Mouse (Mus musculus): ENCODE measurements around the gene Mllt3. TPM values are rescaled to one million over a fixed set of nuclear protein-coding genes. Genes with fewer than 3 reads are reported as not detected.
A peak's percentile ranks its signal among the peaks of the same experiment; 100 is the strongest.

Gene Mllt3
- polyA plus RNA-seq, 1 experiment from 2014 or later = 73.6 TPM

DNA sequence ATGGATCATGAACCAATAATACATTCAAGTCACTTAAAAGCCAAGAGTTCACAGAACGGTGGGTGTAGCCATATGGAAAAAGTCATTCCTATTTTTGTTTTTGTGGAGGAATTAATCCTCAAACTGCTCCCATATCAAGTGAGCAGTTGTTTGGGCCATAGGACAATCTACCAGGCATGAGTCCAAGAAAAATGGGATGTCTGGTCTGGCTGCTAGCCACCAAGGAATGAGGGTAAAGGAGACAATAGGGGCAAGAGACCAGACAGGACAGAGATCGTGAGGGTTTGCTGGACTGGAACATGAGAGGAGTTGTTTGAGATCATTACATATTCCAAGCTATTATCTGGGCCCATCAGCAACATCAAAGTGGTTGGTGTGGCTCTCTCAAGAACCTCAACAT is 96.8 kb downstream of the Mllt3 start:
- ATAC-seq (ENCODE audit: low read depth) = no peak
- 67% methylated on average over 2 of the region's 2 CpGs for WGBS

DNA sequence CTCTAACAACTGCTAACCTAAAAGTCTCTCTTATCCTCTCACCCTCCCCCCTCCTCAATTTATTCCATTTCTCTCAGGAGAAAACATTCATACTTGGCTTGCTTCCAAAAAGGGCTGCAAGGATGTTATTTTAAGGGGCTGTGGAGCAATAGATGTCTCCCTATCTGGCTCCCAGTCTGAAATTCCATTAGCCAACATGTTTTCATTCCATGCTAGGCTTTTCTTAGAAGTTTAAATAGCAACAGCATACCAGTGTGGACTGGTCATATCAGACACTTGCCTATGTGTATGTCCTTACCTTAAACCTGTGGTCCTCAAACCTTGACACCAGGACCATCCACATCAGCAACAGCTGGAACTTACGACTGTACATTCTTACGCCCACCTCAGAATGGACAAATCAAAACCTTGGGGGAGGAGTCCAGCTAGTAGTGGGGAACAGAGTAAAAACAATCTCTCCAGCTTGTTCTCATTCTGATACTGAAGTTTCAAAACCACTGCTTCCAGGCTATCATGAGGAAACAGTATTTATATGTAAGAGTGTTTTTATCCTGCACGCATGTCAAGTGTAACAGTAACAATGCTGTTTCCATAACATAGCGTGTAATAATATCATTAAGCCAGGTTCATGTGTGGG is 99.3 kb downstream of the Mllt3 start:
- Histone ChIP-seq H3K9ac (no peak overlapping the region), H3K4me1 (replicated peaks) (peaks cover 31% of the 10 kb centered on the region), H3K9me3 (no peaks in the 10 kb centered on the region), H3K36me3 (no peaks in the 10 kb centered on the region), H3K27ac (replicated peaks) (no peak overlapping the region; the same call in 1 of the 2 replicates), H3K4me2 (no peak overlapping the region), H3K4me3 (no peak overlapping the region), H3K27me3 (no peaks in the 10 kb centered on the region)
- ATAC-seq (ENCODE audit: low read depth) = no peak
- 84% methylated on average over 4 of the region's 4 CpGs for WGBS

More for the DNA sequence above, 96.8 kb downstream of the Mllt3 start:
- Histone ChIP-seq H3K27ac (replicated peaks) (no peak overlapping the region), H3K36me3 (no peaks in the 10 kb centered on the region), H3K27me3 (no peaks in the 10 kb centered on the region), H3K9me3 (no peaks in the 10 kb centered on the region), H3K4me2 (no peak overlapping the region), H3K4me1 (replicated peaks) (peaks cover 29% of the 10 kb centered on the region), H3K4me3 (no peak overlapping the region), H3K9ac (no peak overlapping the region)

DNA sequence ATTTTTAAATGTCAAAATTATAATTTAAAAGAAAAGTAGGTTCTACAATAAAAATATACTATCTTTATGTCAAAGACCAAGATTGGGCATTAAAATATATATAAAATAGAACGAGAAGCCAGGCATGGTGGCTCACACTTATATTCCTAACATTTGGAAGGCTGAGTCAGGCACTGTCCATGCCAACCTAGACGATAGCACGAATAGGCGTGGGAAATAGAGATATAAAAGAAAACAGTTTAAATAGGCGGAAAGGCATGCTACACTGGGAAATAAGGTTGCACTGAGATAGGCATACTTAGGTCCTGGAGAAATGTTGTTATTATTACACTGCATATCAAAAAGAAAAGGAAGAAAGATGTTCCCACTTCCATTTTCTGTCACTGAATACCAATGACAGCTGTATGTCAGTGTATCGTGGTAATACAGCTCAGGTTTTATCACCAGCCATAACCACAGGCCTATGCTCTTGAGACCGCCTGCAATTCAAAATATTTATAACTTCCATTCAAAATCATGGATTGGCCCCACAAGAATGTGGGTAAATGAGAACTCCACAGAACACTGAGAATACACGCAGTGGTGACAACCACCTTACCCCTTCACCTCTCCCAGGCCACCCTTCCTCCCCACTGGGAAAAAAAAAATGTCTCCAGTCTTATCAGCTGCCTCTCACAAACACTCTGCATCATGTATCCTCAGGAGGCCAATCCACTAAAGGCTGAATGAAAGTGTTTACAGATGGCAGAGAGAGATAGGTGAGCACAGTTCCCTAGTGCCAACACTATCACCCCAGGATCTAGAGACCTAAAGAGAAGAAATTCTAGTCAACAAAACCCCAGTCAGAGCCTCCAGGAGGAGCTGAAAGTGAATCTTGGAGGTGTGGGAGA is 102.6 kb downstream of the Mllt3 start:
- H3K4me2 ChIP-seq = no peak overlapping the region

DNA sequence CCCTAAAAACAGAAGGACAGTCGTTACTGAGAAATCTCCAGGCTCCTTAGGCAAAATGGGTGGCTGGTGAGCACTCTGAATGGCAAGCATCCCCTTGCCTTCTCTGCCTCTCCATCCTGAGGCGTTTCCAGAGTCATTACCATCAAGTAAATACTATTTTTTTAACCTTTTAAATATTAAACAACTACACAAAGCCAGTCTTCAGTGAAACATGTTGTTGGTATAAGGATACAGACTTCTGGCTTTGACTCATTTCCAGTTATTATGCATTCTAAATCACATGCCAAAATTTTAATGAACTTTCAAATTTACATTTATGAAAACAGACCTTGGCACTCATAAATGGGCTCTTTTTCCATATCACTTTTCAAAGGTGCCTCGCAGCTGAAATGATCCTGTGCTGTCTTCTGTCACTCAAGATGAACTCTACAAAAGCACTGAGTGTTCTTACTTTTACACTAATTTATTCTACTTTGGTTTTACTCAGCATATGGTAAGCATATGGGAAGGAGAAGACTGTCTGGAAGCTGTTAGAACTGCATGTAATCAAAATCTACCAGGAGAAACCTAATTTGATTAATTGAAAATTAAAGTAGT is 104.5 kb downstream of the Mllt3 start:
- H3K9ac ChIP-seq = no peak overlapping the region
- 74% methylated on average over 3 of the region's 3 CpGs for WGBS
- no peaks in the 10 kb centered on the region for H3K9me3 ChIP-seq
- peaks cover 14% of the 10 kb centered on the region for H3K4me1 ChIP-seq (replicated peaks)
- H3K36me3 ChIP-seq = 0 out of 2 replicates have a peak, but pooled peaks cover 8% of the 10 kb centered on the region
- no peak overlapping the region for H3K4me3 ChIP-seq
- H3K27me3 ChIP-seq = no peaks in the 10 kb centered on the region
- ATAC-seq (ENCODE audit: low read depth) = no peak
- no peak overlapping the region for H3K27ac ChIP-seq (replicated peaks)
- H3K4me2 ChIP-seq = no peak overlapping the region

More for the DNA sequence above, 102.6 kb downstream of the Mllt3 start:
- peaks cover 31% of the 10 kb centered on the region for H3K4me1 ChIP-seq (replicated peaks)
- no peak overlapping the region for H3K4me3 ChIP-seq
- H3K9me3 ChIP-seq = no peaks in the 10 kb centered on the region
- no peak for ATAC-seq (ENCODE audit: low read depth)
- WGBS = 82% methylated on average over 8 of the region's 8 CpGs
- H3K9ac ChIP-seq = no peak overlapping the region
- H3K27ac ChIP-seq (replicated peaks) = 0 out of 2 replicates have a peak overlapping the region, but pooled peaks have one; percentile 33
- 0 out of 2 replicates have a peak, but pooled peaks cover 8% of the 10 kb centered on the region for H3K36me3 ChIP-seq
- no peaks in the 10 kb centered on the region for H3K27me3 ChIP-seq

DNA sequence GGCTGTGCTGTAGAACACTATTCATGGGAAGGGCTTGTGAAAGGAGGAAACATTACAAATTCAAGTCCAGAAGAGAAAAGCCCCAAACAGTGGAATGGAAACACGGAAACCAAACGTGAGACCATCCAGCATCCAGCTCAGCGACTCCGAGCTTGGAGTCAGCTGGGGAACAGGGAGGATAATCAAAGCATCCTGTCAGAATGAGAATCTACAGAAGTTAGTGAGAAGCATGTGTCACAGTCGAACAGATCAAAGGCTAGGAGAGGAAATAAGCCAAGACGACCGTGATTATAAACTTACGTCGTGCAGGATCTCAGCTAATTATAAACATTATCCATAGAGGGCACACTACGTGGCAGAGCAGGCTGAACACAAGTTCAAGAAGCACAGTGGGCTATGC is 105.8 kb downstream of the Mllt3 start:
- no peak overlapping the region for H3K27ac ChIP-seq (replicated peaks)
- 78% methylated on average over 10 of the region's 10 CpGs for WGBS
- no peak for ATAC-seq (ENCODE audit: low read depth)

DNA sequence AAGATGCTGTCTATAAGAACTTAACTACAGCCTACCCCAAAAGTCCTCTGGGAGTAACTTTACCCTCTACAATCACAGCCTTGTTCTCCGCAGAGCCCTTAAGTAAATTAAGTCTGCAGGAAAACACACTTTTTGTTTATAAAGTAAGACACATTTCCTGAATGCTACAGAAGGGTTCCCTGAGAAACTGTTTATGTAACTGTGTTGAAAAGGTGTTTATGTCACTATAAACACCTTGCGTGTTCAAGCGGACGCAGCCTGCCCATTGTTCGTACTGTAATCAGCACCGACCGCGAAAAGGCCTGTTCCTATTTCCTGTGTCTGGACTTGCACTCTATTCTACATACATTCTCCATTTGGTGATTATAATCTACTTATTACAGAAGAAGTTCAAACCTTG is 112.5 kb downstream of the Mllt3 start:
- ATAC-seq (ENCODE audit: low read depth) = no peak
- 85% methylated on average over 8 of the region's 8 CpGs for WGBS

More for the DNA sequence above, 105.8 kb downstream of the Mllt3 start:
- Histone ChIP-seq H3K9ac (no peak overlapping the region), H3K9me3 (no peaks in the 10 kb centered on the region), H3K4me1 (replicated peaks) (peaks cover 8% of the 10 kb centered on the region), H3K4me3 (no peak overlapping the region), H3K36me3 (0 out of 2 replicates have a peak, but pooled peaks cover 8% of the 10 kb centered on the region), H3K4me2 (no peak overlapping the region), H3K27me3 (no peaks in the 10 kb centered on the region)

DNA sequence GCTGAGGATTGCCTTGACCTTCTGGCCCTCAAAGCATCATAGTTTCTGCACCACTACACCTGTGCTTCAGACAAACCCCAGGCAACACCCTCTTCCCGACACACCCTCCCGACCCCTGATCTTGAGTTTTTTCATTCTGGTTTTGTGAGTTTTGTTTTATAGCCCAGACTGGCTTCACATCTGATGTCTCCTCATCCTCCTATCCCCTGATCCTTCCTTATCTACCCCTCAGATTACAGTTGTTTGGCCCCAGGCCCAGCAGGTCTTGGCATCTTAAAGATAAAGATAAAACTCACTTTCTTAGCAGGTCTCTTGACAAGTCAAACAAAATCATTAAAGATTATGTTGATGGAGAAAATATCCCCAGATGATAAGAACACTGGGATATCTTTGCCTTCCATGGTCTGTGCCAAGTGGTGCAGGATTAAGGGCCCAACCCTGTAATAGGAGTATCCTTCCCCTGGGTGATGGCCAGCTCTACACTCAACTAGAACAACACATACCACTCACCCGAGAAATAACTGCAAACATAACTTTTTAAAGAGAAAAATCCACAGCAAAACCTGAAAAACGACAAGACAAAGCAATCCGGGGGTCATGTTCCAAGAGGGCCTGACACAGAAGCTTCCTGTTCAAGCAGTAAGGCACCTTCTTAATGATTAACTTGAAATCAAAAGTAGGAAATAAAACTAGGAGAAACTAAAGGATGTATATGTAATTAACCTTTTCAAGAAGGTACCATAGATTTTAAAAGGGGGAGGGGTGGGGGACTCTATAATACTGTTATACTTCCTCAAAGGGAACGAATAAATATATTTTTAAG is 121.8 kb downstream of the Mllt3 start:
- H3K27ac ChIP-seq (replicated peaks) = no peak overlapping the region
- H3K4me3 ChIP-seq = no peak overlapping the region
- H3K4me2 ChIP-seq = no peak overlapping the region
- H3K9ac ChIP-seq = no peak overlapping the region
- H3K4me1 ChIP-seq (replicated peaks) = peaks cover 14% of the 10 kb centered on the region
- WGBS = 65% methylated on average over 6 of the region's 6 CpGs
- H3K27me3 ChIP-seq = no peaks in the 10 kb centered on the region
- no peaks in the 10 kb centered on the region for H3K36me3 ChIP-seq
- ATAC-seq (ENCODE audit: low read depth) = no peak
- H3K9me3 ChIP-seq = no peaks in the 10 kb centered on the region

More for the DNA sequence above, 112.5 kb downstream of the Mllt3 start:
- no peak overlapping the region for H3K27ac ChIP-seq (replicated peaks)
- no peak overlapping the region for H3K4me2 ChIP-seq
- no peak overlapping the region for H3K4me3 ChIP-seq
- 0 out of 2 replicates have a peak, but pooled peaks cover 9% of the 10 kb centered on the region for H3K4me1 ChIP-seq (replicated peaks)
- H3K36me3 ChIP-seq = no peaks in the 10 kb centered on the region
- H3K9ac ChIP-seq = no peak overlapping the region
- H3K27me3 ChIP-seq = no peaks in the 10 kb centered on the region
- H3K9me3 ChIP-seq = no peaks in the 10 kb centered on the region

DNA sequence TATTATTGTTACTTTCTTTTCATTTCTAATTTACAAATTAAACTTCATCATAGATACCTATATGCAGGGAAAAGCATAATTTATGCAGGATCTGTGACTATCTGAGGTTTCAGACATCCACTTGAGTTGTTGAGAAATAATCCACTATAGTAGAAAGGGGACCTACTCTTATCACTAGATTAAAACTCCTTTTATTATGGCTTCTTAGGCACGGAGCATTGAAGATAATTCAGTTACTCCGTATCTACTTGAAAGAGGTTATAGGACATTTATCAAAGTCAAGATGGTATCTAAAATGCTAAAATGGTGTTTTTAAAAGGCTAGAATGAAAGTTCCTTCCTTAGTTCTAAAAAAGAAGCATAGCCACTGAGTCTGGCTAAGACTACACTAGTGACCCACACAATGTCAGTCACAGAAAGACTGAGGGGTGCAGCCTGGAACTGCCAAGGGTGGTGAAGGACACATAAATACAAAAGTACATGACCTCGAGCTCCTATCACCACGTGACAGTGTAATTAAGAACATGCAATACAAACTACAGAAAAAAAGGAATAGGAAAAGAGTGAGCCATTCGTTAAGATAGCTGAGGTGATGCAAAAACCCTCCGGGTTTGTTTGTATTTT is 127.9 kb downstream of the Mllt3 start:
- Histone ChIP-seq H3K4me3 (no peak overlapping the region), H3K36me3 (no peaks in the 10 kb centered on the region), H3K9me3 (no peaks in the 10 kb centered on the region), H3K9ac (no peak overlapping the region), H3K4me2 (no peak overlapping the region), H3K27ac (replicated peaks) (no peak overlapping the region), H3K27me3 (no peaks in the 10 kb centered on the region), H3K4me1 (replicated peaks) (no peaks in the 10 kb centered on the region)
- ATAC-seq (ENCODE audit: low read depth) = no peak
- WGBS = 87% methylated on average over 6 of the region's 6 CpGs

DNA sequence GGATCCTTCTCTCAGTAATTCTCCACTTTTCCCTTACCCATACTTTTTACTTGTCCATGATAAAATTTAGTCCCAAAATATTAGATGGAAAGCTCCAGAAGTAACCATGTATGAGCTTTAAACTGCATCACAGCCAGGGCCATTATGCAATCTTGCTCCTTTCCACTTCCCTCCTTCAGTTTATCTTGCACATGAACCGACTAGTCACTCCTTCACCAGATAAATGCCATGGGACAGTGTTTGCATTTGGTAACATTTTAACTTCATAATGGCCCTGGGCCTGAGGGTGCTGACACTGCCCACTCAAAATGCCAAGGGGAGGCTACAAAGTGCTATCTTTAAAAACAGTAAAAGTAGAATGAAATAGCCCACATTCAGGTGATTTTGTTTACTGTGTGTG is 128.4 kb downstream of the Mllt3 start:
- Histone ChIP-seq H3K27me3 (no peaks in the 10 kb centered on the region), H3K36me3 (no peaks in the 10 kb centered on the region), H3K4me3 (no peak overlapping the region), H3K4me1 (replicated peaks) (no peaks in the 10 kb centered on the region), H3K9ac (no peak overlapping the region), H3K4me2 (no peak overlapping the region), H3K27ac (replicated peaks) (no peak overlapping the region), H3K9me3 (no peaks in the 10 kb centered on the region)
- 89% methylated on average over 1 of the region's 1 CpGs for WGBS
- no peak for ATAC-seq (ENCODE audit: low read depth)

DNA sequence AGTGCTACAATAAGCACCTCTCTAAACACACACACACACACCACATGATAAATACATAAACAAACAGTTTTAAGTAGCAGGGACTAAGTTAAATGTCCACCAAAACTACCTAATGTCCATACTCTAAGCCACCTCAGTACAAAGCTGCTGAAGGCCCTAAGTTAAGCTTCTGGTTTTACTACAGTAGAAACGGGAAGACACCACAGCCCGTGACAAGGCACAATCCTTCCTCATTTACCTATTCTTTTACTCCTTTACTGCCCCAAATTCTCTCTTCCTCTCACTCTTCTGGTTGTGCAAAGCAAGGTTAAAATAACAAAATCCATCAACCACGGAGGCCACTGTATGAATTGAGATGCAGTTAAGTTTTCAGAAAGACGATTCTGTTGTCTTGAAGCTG is 130.6 kb downstream of the Mllt3 start:
- no peaks in the 10 kb centered on the region for H3K36me3 ChIP-seq
- no peak overlapping the region for H3K4me2 ChIP-seq
- no peak overlapping the region for H3K27ac ChIP-seq (replicated peaks)
- no peak for ATAC-seq (ENCODE audit: low read depth)
- H3K4me1 ChIP-seq (replicated peaks) = no peaks in the 10 kb centered on the region
- H3K9ac ChIP-seq = no peak overlapping the region
- WGBS = 79% methylated on average over 4 of the region's 4 CpGs
- no peak overlapping the region for H3K4me3 ChIP-seq
- no peaks in the 10 kb centered on the region for H3K9me3 ChIP-seq
- no peaks in the 10 kb centered on the region for H3K27me3 ChIP-seq

DNA sequence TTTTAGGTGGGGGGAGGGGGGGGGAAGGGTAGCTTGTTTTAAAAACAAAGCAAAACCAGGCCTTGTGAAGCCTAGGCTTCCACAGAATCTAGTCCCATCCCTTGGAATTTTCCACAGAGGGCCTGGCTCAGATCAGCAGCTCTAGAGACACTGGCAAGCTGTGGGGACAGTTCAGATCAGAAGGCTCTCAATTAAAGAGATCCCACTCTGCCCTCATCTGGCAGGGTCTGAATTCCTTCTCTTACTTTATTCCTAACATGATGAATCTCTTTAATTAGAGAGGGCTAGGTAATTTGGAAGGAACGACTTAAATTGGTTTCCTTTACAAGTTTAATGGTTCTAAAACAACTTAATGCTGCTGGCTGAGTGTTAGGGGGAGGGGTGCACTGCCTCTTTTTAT is 132.0 kb downstream of the Mllt3 start:
- no peak overlapping the region for H3K27ac ChIP-seq (replicated peaks)
- H3K4me2 ChIP-seq = no peak overlapping the region
- no peak overlapping the region for H3K4me3 ChIP-seq
- H3K27me3 ChIP-seq = no peaks in the 10 kb centered on the region
- 2% methylated on average over 1 of the region's 1 CpGs for whole genome bisulfite sequencing
- H3K36me3 ChIP-seq = no peaks in the 10 kb centered on the region
- H3K9ac ChIP-seq = no peak overlapping the region
- H3K4me1 ChIP-seq (replicated peaks) = no peaks in the 10 kb centered on the region
- no peaks in the 10 kb centered on the region for H3K9me3 ChIP-seq
- no peak for ATAC-seq (ENCODE audit: low read depth)

Measured in neural tube, embryonic 13.5 days (tissue).